Mouse (Mus musculus) heart, embryonic 14.5 days (tissue): ENCODE measurements around the gene Slc38a9. TPM values are rescaled to one million over a fixed set of nuclear protein-coding genes. Genes with fewer than 3 reads are reported as not detected.

Experiments used
- ATAC-seq: fragments of 200-750 bp; cut with Nextera tagmentation; 2 replicates; pipeline ENCODE4 v1.8.0; 2017; ENCODE audit warnings: low read depth, moderate TSS enrichment; ENCODE audit not compliant: insufficient number of reproducible peaks, insufficient read depth, low FRiP score
- H3K27ac ChIP-seq, 2 experiments: fragments of 200-500 bp in 1 of 2; fragments of 300-500 bp in 1 of 2; sonication (generic) in 1 of 2; replicated peaks in 1 of 2; 2 replicates each; pipeline ENCODE4 v1.5.1; 2012 to 2014; ENCODE audit warnings: low read depth in 2 of 2, low read length in 2 of 2, control low read depth in 1 of 2, mild to moderate bottlenecking in 1 of 2, mixed read lengths in 1 of 2; ENCODE audit not compliant: control insufficient read depth in 1 of 2, insufficient read depth in 1 of 2
- H3K27me3 ChIP-seq: fragments of 300-500 bp; sonication (generic); 2 replicates; pipeline ENCODE4 v1.6.1; 2014; ENCODE audit warnings: mild to moderate bottlenecking, low read length, control low read depth; ENCODE audit not compliant: control insufficient read depth, insufficient read depth
- H3K36me3 ChIP-seq: fragments of 300-500 bp; sonication (generic); 2 replicates; pipeline ENCODE4 v1.6.1; 2014; ENCODE audit warnings: mild to moderate bottlenecking, control low read depth, low read length, mixed read lengths; ENCODE audit not compliant: control insufficient read depth, insufficient read depth
- H3K4me1 ChIP-seq, 2 experiments: fragments of 200-500 bp in 1 of 2; fragments of 300-500 bp in 1 of 2; sonication (generic) in 1 of 2; 2 replicates each; pipeline ENCODE4 v1.6.1; 2012 to 2014; ENCODE audit warnings: low read length in 2 of 2, control low read depth in 1 of 2, mixed read lengths in 1 of 2; ENCODE audit not compliant: control insufficient read depth in 2 of 2, insufficient read depth in 2 of 2
- H3K4me2 ChIP-seq: fragments of 300-500 bp; sonication (generic); 2 replicates; pipeline ENCODE4 v1.6.1; 2014; ENCODE audit warnings: mild to moderate bottlenecking, low read length
- H3K4me3 ChIP-seq, 2 experiments: fragments of 200-500 bp in 1 of 2; fragments of 300-500 bp in 1 of 2; sonication (generic) in 1 of 2; 2 replicates each; pipeline ENCODE4 v1.5.1; 2012 to 2014; ENCODE audit warnings: low read length in 2 of 2, mild to moderate bottlenecking in 2 of 2, control low read depth in 1 of 2, low read depth in 1 of 2, moderate library complexity in 1 of 2; ENCODE audit not compliant: control insufficient read depth in 1 of 2, insufficient read depth in 1 of 2
- H3K9ac ChIP-seq: fragments of 300-500 bp; sonication (generic); 2 replicates; pipeline ENCODE4 v1.6.1; 2014; ENCODE audit warnings: mild to moderate bottlenecking, low read length
- H3K9me3 ChIP-seq: fragments of 300-500 bp; sonication (generic); 2 replicates; pipeline ENCODE4 v1.6.1; 2016; ENCODE audit warnings: low read length, control low read depth; ENCODE audit not compliant: control insufficient read depth
- WGBS: fragments of 180-500 bp; shearing (Covaris S2); extraction: QIAGEN DNeasy Blood & Tissue Kit; methylation state at CpG from one replicate; pipeline ENCODE4 v1.1.7; 2014; 5-methylcytosine and 5-hydroxymethylcytosine counted together
- polyA plus RNA-seq: library from polyadenylated mRNA; unstranded; fragments of >200 nt; fragmentation: Nextera tagmentation; extraction: Ambion mirVana; gene quantifications from 2 replicates; pipeline ENCODE4 v1.2.1, GENCODE M21; 2014

Slc38a9 gene
- polyA plus RNA-seq, 1 experiment from 2014 or later, result 13.1 TPM

DNA sequence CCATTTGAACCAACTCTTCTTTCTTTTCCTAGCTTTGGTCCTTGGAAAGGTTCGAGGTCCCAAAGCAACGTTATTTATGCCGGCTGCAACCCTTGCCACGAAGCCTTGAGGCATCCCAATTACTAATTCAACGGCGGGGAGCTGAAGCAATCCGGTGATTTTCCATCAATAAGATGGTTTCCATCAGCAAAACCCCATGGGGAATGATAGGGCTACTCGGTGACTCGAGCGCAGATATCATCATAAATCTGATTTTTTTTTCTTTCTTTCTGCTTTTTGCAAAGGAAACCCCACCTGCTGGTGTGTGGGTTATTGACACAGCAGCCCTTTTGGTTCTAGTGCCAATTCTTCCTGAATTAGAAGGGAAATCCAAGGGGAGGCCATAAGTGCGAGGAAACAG lies 111.7 kb downstream of the Slc38a9 start:
- Histone ChIP-seq H3K4me2 (no peak overlapping the region), H3K4me3 (no peak overlapping the region), H3K36me3 (no peaks in the 10 kb centered on the region), H3K4me1 (peaks cover 9 to 16% of the 10 kb centered on the region in 2 experiments), H3K27ac (no peak overlapping the region), H3K9ac (no peak overlapping the region), H3K9me3 (peaks cover 5% of the 10 kb centered on the region), H3K27me3 (no peaks in the 10 kb centered on the region)
- ATAC-seq, result no peak
- WGBS, result 69% methylated on average over 11 of the region's 11 CpGs

DNA sequence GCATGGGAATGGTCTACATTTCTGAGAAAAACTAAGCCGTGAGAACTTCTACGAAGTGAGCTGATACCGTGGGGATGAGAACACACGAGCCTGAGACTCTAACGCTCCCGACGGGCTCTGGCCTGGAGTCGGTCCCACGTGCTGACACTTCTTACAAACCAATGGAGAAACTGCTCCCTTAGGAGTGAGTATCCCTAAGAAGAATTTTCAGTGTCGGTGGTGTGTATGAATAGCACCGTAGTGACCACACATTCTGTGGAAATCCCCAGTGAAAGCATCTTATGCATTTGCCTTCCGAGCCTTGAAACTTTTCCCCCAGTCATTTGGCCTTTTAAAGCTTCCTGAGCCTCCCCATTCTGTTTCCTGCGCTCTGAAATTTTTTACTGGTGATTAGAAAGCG lies 112.3 kb downstream of the Slc38a9 start:
- Histone ChIP-seq H3K4me2 (no peak overlapping the region), H3K36me3 (no peaks in the 10 kb centered on the region), H3K9me3 (no peaks in the 10 kb centered on the region), H3K27ac (no peak overlapping the region), H3K4me1 (peaks cover 9 to 16% of the 10 kb centered on the region in 2 experiments), H3K4me3 (no peak overlapping the region), H3K27me3 (no peaks in the 10 kb centered on the region), H3K9ac (no peak overlapping the region)
- no peak for ATAC-seq
- WGBS, result 71% methylated on average over 14 of the region's 14 CpGs

DNA sequence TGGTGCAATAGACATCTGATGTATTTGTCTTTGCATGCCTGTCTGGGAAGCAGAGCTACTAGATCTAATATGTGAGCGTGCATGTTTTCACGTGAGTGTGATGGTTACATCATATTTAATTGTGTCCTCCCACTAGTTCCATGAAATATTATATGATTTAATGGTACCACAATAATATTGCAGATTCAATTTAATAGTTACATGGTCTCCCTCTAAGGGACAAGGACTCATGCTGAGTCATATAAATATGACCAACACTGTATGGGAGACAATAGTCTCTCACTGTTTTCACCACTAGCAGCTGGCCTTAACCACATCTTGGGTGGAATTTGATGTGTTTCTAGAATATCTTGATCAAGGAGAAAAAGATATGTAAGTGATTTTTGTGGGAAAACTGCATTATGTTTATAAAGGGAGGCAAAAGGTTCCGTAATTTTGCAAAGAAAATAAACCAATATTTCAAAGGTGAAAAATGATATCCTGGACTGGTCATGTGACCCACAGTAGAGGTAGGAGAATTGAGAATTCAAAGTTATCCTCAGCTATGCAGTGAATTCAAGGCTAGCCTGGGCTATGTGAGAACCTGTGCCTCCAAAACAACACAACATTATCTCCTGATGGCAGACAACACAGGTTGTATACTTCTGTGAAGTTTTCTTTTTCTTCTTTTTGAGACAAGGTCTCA lies 113.6 kb downstream of the Slc38a9 start:
- WGBS, result 94% methylated on average over 3 of the region's 3 CpGs
- H3K36me3 ChIP-seq, result no peaks in the 10 kb centered on the region
- no peaks in the 10 kb centered on the region for H3K9me3 ChIP-seq

DNA sequence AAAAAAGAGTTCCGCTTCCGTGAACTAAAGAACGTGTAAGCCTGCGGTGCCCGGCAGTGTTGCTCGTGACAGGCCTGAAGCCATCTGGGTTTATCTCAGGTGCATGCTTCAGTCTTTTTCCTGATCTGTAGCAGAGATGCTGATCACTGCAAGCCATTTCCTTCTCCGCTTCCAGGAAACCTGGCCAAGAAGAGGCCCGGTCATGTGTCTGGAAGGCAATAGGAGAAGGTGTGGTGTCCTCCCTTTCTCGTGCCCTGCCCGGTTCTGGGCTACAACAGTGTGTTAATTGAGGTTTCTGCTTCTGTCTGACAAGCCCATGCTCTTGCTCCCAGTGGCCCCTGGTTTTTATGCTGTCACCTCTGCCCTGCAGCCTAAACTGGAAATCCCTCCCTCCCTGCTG lies 115.3 kb downstream of the Slc38a9 start:
- H3K27me3 ChIP-seq, result no peaks in the 10 kb centered on the region
- H3K9ac ChIP-seq, result no peak overlapping the region
- ATAC-seq, result no peak
- WGBS, result 84% methylated on average over 10 of the region's 10 CpGs
- peaks cover 6 to 8% of the 10 kb centered on the region in 2 experiments for H3K4me1 ChIP-seq
- H3K4me3 ChIP-seq, result no peak overlapping the region
- no peaks in the 10 kb centered on the region for H3K9me3 ChIP-seq
- H3K36me3 ChIP-seq, result no peaks in the 10 kb centered on the region
- H3K27ac ChIP-seq, result no peak overlapping the region
- H3K4me2 ChIP-seq, result no peak overlapping the region

More for the DNA sequence above, 113.6 kb downstream of the Slc38a9 start:
- ATAC-seq, result no peak
- Histone ChIP-seq H3K9ac (no peak overlapping the region), H3K4me3 (no peak overlapping the region), H3K27ac (no peak overlapping the region), H3K4me2 (no peak overlapping the region), H3K4me1 (peaks cover 9 to 16% of the 10 kb centered on the region in 2 experiments), H3K27me3 (no peaks in the 10 kb centered on the region)

DNA sequence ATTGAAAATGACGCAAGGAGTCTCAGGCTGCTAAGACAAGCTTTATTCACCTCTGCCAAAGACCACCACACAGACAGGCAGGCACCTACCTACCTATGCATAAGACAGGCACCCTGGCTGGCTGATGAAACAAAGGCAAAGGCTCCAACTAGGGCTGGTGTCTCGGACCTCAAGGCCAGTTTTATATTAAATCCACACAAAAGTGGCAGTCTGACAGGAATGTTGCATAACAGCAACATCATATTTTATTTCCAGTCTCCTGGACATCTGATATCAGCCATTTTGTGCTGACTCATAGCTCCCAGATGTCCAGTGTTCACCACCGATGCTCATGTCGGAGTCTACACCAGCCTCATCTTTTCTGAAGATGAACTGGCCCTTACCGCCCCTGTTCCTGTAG lies 117.9 kb downstream of the Slc38a9 start:
- H3K9ac ChIP-seq, result no peak overlapping the region

DNA sequence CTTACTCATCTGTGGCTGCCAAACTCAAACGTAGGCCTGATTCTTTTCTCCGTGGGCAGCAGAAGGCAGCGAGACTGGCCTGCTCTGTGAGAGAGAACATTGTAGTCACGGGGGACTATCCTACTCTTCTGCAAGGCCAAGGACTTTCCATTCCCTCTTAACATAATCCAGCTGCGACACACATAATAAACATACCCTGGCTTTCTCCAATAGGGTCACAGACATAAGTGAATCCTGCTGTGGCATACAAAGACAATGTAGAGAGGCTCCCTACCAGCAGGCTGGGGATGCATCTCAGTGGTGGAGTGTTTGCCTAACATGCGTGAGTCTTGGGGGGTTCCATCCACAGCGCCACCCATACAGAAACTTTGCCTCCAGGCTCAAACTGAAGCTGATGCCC lies 124.8 kb downstream of the Slc38a9 start:
- H3K4me1 ChIP-seq, result no peaks in the 10 kb centered on the region

More for the DNA sequence above, 117.9 kb downstream of the Slc38a9 start:
- H3K27ac ChIP-seq, result no peak overlapping the region
- no peaks in the 10 kb centered on the region for H3K27me3 ChIP-seq
- ATAC-seq, result no peak
- no peaks in the 10 kb centered on the region for H3K4me1 ChIP-seq
- no peak overlapping the region for H3K4me3 ChIP-seq
- 89% methylated on average over 5 of the region's 5 CpGs for whole genome bisulfite sequencing
- no peak overlapping the region for H3K4me2 ChIP-seq
- no peaks in the 10 kb centered on the region for H3K36me3 ChIP-seq
- no peaks in the 10 kb centered on the region for H3K9me3 ChIP-seq

DNA sequence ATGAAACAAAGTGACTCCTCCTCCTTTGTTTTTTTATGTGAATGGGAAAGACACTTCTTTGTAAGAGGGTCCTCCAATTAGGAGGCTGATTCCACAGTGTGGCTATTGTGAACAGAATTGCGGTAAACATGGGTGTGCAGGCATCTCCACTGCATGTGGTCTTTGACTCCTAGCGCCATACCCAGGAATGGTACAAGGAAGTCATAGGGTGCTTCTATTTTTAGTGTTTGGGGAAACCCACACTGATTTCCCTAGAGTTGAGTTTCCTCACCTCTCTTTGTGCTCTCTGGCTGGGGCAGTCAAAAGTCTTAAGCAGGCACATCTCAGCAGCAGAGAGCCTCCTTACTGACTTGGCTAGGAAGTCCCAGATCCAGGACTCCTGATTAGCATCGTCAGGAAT lies 125.6 kb downstream of the Slc38a9 start:
- Histone ChIP-seq H3K9ac (no peak overlapping the region), H3K27me3 (no peaks in the 10 kb centered on the region), H3K9me3 (no peaks in the 10 kb centered on the region), H3K36me3 (no peaks in the 10 kb centered on the region), H3K27ac (no peak overlapping the region), H3K4me1 (no peaks in the 10 kb centered on the region), H3K4me2 (no peak overlapping the region), H3K4me3 (no peak overlapping the region)
- ATAC-seq, result no peak
- WGBS, result 67% methylated on average over 3 of the region's 3 CpGs

More for the DNA sequence above, 124.8 kb downstream of the Slc38a9 start:
- no peak overlapping the region for H3K4me2 ChIP-seq
- H3K4me3 ChIP-seq, result no peak overlapping the region
- H3K9me3 ChIP-seq, result no peaks in the 10 kb centered on the region
- H3K36me3 ChIP-seq, result no peaks in the 10 kb centered on the region
- H3K27ac ChIP-seq, result no peak overlapping the region
- H3K27me3 ChIP-seq, result no peaks in the 10 kb centered on the region
- H3K9ac ChIP-seq, result no peak overlapping the region
- no peak for ATAC-seq
- WGBS, result 84% methylated on average over 7 of the region's 7 CpGs
